Mouse (Mus musculus) adrenal gland, adult 18-20 months (tissue): ENCODE measurements around the gene Nol3. TPM values are rescaled to one million over a fixed set of nuclear protein-coding genes. Genes with fewer than 3 reads are reported as not detected.

ENCODE experiments used
- DNase-seq, 2 experiments: peaks; one replicate each; pipeline ENCODE4 v3.0.0; 2021 to 2022; ENCODE audit warnings: low spot score in 2 of 2
- total RNA-seq, 2 experiments: library from RNA; stranded (reverse); gene quantifications; 1 replicate in 1 of 2; 2 replicates in 1 of 2; pipeline ENCODE4 v1.2.3; 2021

Nol3 gene
- total RNA-seq, 2 experiments from 2014 or later = 6.7 to 20.3 TPM

- DNase-seq = no peak
These were observed 14.5 kb upstream of the Nol3 start for GRCm38 (mm10) chr8:105261326-105261980.

- no peak for DNase-seq
These were observed 12.6 kb upstream of the Nol3 start for GRCm38 (mm10) chr8:105263244-105263912.

DNA sequence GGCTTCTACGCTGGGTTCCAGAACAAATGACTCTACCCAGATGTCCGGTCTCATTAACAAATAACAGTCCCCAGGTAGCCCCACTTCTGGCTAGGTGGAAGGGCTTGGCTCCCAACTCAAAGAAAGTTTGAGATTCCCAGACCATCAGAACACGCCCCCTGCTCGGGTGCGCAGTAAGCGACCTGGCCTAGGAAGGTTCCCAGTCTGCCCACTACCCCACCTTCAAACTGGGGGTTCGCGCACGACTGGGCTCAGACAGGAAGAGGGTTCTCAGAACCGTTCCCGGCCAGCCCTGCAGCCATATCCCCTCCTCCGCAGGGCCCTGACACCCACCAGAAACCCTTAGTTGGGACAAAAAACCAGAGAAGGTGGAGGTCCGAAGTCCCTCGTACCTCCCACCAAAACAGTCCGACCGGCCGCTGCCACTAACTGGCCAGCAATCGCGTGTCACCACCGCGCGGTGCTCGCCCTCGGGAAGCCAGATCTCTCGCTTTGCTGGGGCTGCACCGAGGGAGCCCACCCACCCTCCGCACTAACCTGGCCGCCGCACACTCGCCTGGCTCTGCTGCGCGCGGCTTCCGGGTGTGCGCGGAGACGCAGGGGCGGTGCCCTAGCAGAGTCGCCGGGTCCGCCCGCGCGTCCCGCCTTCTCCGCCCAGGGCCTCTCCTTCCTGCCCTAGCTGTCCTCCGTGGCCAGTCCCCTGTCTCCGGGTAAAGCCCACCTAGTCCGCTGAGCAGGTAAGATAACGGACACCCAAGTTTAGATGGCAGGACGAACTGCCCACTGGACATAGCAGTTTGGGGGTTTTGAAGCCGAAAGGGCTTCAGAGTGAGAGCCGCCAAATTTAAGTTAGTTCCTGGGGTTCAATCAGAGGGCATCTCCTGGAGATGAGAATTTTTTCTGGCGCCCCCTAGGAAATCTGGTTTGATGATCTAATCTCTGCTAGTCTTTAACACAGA lies 11.6 kb upstream of the Nol3 start, which contains the start of the genes Tradd and Fbxl8:
Gene Tradd, minus strand, starts transcription at position 586 of the 959 bp plus-strand sequence.
Gene Fbxl8, plus strand, starts transcription at position 625 of the 959 bp plus-strand sequence.
- DNase-seq = peak; percentile 78 to 79

GRCm38 (mm10) chr8:105265128-105265527 lies 10.8 kb upstream of the Nol3 start:
- no peak for DNase-seq

DNA sequence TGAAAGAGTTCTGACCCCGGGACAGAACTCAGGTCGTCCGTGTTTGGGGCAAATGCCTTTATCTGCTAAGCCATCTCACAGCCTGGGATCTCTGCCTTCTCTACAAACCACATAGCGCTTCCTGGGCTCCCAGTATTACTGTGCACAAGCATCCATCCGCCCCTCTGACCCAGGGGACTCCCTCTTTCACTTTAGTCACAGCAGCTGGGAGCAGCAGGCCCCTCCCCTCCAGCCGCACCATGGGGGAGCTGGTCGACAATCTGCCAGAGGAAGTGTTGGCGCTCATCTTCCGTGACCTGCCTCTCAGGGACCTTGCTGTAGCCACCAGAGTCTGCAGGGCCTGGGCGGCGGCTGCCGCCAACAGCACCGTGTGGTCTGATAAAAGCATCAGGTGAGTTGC lies 9.2 kb upstream of the Nol3 start:
- no peak for DNase-seq

DNA sequence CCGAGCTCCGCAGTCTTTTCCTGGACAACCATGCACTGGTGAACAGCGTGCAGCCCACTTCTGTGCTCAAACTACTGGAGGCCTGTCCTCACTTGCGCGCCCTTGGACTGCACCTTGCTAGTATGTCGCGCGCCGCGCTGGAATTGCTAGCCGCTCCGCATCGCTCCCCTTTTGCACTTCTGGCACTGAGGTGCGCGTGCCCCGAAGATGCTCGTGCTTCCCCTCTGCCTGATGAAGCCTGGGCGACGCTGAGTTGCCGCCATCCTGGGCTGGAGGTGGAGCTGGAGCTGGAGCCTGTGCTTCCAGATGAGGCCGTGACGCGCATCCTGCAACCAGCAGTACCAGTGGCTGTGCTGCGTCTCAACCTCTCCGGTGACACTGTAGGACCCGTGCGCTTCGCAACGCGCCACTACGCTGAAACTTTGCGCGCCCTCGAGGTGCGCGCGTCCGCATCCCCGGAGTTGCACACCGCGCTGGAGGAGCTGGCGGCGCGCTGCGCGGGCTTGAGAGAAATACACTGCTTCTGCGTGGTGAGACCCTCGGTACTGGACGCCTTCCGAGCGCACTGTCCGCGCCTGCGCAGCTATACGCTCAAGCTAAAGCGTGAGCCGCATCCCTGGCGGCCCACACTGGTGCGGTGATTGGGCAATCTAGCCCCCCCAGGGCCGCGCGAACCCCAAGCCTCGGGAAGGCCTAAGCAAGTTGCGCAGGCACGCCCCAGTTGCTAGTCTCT lies 7.4 kb upstream of the Nol3 start:
- no peak for DNase-seq

GRCm38 (mm10) chr8:105269075-105269458 lies 6.9 kb upstream of the Nol3 start:
- no peak for DNase-seq

- DNase-seq = peak; percentile 67 to 76
These were observed 6.4 kb upstream of the Nol3 start, which contains the start of gene Hsf4 for GRCm38 (mm10) chr8:105269461-105269947. Gene Hsf4 (plus strand): TSS chr8:105269801.

- no peak for DNase-seq
These were observed 5.6 kb upstream of the Nol3 start for GRCm38 (mm10) chr8:105270101-105270915.

GRCm38 (mm10) chr8:105270916-105271186 lies 5.1 kb upstream of the Nol3 start:
- no peak for DNase-seq

DNA sequence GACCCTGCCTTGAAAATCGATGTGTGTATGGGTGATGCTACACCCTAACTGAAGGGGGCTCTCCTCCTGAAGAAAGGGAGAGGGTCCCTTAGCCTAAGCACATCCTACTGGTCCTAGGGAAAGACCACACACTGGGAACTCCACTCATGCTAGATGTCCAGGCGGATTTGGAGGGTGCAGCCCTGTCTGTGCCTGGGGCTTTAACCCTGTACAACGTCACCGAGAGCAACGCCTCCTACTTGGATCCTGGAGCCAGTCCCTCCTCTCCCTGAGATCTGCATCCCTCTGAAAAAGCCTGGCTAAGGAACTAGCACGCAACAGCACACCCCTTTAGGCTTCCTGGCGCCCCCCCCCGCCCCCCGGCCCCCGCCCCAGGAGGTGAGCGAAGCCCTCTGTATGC lies 553 bp upstream of the Nol3 start:
- no peak for DNase-seq

DNA sequence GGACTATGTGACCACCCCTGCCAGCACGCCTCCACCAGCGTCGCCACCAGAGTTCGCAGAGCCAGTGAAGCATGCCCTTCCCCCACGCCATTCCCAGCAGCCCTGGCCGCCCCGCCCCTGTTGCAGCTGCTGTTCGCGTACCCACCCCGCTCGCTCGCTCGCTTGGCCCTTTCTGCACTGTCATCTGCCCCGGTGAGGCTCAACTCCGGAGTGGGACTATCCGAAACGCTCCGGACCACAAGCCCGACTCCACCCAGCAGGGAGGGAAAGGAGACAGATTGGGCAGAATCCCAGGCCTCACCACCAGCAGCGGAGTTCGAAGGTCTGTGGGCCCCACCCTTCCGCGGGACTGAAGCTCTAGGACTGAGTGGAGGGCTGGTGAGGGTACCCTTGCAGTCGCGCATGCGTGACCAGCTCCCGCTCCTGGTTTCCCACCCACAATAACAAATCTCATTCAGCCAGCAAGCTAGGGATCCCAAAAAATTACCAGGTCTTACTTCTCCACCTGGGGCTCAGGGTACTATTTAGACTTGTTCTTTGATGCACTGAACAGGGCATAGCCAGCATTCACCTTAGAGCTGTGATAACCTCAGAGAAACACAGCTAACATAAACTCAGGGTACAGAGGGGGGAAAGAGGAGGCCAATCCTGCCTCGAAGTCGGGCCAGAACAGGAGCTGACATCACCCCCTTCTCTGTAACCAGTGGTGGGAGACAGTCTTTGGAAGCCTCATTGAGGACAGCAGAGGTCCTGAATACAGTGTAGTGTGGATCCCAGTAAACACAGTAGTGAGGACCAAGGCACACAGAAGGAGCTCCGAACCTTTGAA lies 566 bp downstream of the Nol3 start:
- peak; percentile 41 to 57 for DNase-seq

- DNase-seq = peak; percentile 68 to 78
These were observed 3.0 kb downstream of the Nol3 start for GRCm38 (mm10) chr8:105278911-105279334.

DNA sequence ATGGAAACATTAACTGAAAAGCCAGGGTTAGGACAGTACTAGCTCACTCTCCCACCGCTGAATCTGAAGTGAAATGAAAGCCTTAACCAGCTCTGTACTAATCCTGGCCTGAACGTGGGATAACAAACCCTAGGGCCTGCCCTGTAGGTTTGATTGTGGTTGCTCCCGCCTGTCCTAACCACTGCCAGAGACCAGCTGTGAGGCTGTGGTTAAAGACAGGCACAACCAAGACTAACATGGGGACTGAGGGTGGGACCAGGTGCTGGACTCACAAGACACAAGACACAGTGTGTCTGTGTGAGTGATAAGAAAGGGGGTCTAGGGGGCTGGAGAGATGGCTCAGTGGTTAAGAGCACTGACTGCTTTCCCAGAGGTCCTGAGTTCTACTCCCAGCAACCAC lies 4.6 kb downstream of the Nol3 start:
- DNase-seq = no peak

DNA sequence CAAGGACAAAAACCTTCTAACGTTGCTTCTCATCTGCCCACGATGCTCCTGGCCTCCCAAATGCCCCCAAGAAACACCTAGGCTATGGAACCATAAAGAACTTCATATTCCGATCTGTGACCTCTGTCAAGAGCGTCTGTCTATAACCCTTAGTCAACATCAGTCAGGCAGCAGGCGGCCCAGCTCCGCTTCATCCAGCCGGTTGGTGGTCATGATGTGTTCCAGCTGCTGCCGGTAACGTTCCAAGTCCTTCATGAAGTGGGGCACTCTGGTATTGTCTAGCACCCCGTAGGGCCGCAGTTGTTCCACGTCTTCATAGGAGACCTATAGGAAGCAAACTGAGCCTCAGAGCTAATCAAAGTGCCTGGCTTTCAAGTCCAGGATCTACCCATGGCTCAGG lies 5.9 kb downstream of the Nol3 start:
- no peak for DNase-seq

- DNase-seq = no peak
These were observed 6.3 kb downstream of the Nol3 start for GRCm38 (mm10) chr8:105282239-105282638.

DNA sequence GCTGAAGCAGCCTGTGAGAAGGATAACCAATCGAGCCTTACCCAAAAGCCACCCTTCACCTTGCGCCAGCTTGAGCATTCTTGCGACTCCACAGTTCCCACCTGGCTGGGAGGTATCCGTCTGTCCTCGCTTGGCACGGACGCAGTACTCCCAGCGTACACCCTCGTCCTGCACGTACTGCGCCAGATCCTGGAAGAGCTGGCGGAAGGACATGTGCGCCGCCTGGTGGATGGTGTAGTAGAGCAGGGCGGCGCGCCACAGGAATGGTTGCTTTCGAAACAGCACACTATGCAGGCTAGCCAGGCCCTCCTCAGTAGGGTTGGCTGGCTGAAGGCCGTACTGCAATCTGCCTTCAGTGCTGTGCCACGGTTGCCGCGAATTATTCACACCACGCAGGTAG lies 7.1 kb downstream of the Nol3 start:
- DNase-seq = peak; percentile 51 to 72

GRCm38 (mm10) chr8:105285514-105285913 lies 9.6 kb downstream of the Nol3 start:
- no peak for DNase-seq

- DNase-seq = no peak
These were observed 11.0 kb downstream of the Nol3 start for GRCm38 (mm10) chr8:105286907-105287306.
